Mouse (Mus musculus): ENCODE measurements at regions not wholly inside any gene's neighbourhood (a gene's known extent, or its start where the extent isn't known, plus 50 kb on each side); places are given as distances from the start of the nearest gene placed in this dataset.

- no peaks in the 10 kb centered on the region for H3K79me2 ChIP-seq (ENCODE audit: inconsistent target)
- H3K36me3 ChIP-seq (ENCODE audit: inconsistent target): no peaks in the 10 kb centered on the region
- no peak overlapping the region for H3K4me3 ChIP-seq (ENCODE audit: inconsistent target)
- WGBS (ENCODE audit: missing documents): 94% methylated on average over 3 of the region's 4 CpGs
- no peak overlapping the region for H3K27ac ChIP-seq
Measured at GRCm38 (mm10) chr14:58511571-58511985, 441.2 kb downstream of the Fgf9 start.

- 80% methylated on average over 4 of the region's 4 CpGs for WGBS (ENCODE audit: missing documents)
- no peaks in the 10 kb centered on the region for H3K36me3 ChIP-seq (ENCODE audit: inconsistent target)
- no peak overlapping the region for H3K27ac ChIP-seq
- H3K4me3 ChIP-seq (ENCODE audit: inconsistent target): no peak overlapping the region
- no peaks in the 10 kb centered on the region for H3K79me2 ChIP-seq (ENCODE audit: inconsistent target)
Measured at GRCm38 (mm10) chr14:58510790-58511189, 440.4 kb downstream of the Fgf9 start.

GRCm38 (mm10) chr14:58509106-58509505 is 438.8 kb downstream of the Fgf9 start:
- Histone ChIP-seq H3K79me2 (ENCODE audit: inconsistent target) (no peaks in the 10 kb centered on the region), H3K36me3 (ENCODE audit: inconsistent target) (no peaks in the 10 kb centered on the region), H3K27ac (no peak overlapping the region), H3K4me3 (ENCODE audit: inconsistent target) (no peak overlapping the region)
- WGBS (ENCODE audit: missing documents): 86% methylated on average over 4 of the region's 4 CpGs

GRCm38 (mm10) chr14:58506490-58506889 is 436.1 kb downstream of the Fgf9 start:
- no peak overlapping the region for H3K4me3 ChIP-seq (ENCODE audit: inconsistent target)
- H3K79me2 ChIP-seq (ENCODE audit: inconsistent target): no peaks in the 10 kb centered on the region
- WGBS (ENCODE audit: missing documents): 77% methylated on average over 3 of the region's 3 CpGs
- no peaks in the 10 kb centered on the region for H3K36me3 ChIP-seq (ENCODE audit: inconsistent target)
- H3K27ac ChIP-seq: no peak overlapping the region

- Histone ChIP-seq H3K36me3 (ENCODE audit: inconsistent target) (no peaks in the 10 kb centered on the region), H3K27ac (no peak overlapping the region), H3K79me2 (ENCODE audit: inconsistent target) (no peaks in the 10 kb centered on the region), H3K4me3 (ENCODE audit: inconsistent target) (no peak overlapping the region)
Measured at GRCm38 (mm10) chr14:58505841-58506240, 435.5 kb downstream of the Fgf9 start.

GRCm38 (mm10) chr14:58502890-58503289 is 432.5 kb downstream of the Fgf9 start:
- Histone ChIP-seq H3K4me3 (ENCODE audit: inconsistent target) (no peak overlapping the region), H3K36me3 (ENCODE audit: inconsistent target) (no peaks in the 10 kb centered on the region), H3K79me2 (ENCODE audit: inconsistent target) (no peaks in the 10 kb centered on the region), H3K27ac (no peak overlapping the region)
- 91% methylated on average over 8 of the region's 8 CpGs for WGBS (ENCODE audit: missing documents)

GRCm38 (mm10) chr14:58500014-58500413 is 429.7 kb downstream of the Fgf9 start:
- Histone ChIP-seq H3K79me2 (ENCODE audit: inconsistent target) (no peaks in the 10 kb centered on the region), H3K36me3 (ENCODE audit: inconsistent target) (no peaks in the 10 kb centered on the region), H3K27ac (no peak overlapping the region), H3K4me3 (ENCODE audit: inconsistent target) (no peak overlapping the region)
- WGBS (ENCODE audit: missing documents): 74% methylated on average over 2 of the region's 2 CpGs

- WGBS (ENCODE audit: missing documents): 98% methylated on average over 6 of the region's 6 CpGs
Measured at GRCm38 (mm10) chr14:58499501-58499900, 429.2 kb downstream of the Fgf9 start.

GRCm38 (mm10) chr14:58499071-58499470 is 428.7 kb downstream of the Fgf9 start:
- no peak overlapping the region for H3K4me3 ChIP-seq (ENCODE audit: inconsistent target)
- no peaks in the 10 kb centered on the region for H3K79me2 ChIP-seq (ENCODE audit: inconsistent target)
- H3K27ac ChIP-seq: no peak overlapping the region
- H3K36me3 ChIP-seq (ENCODE audit: inconsistent target): no peaks in the 10 kb centered on the region
- 92% methylated on average over 7 of the region's 7 CpGs for WGBS (ENCODE audit: missing documents)

More at GRCm38 (mm10) chr14:58499501-58499900, 429.2 kb downstream of the Fgf9 start:
- H3K27ac ChIP-seq: no peak overlapping the region
- no peaks in the 10 kb centered on the region for H3K79me2 ChIP-seq (ENCODE audit: inconsistent target)
- H3K4me3 ChIP-seq (ENCODE audit: inconsistent target): no peak overlapping the region
- no peaks in the 10 kb centered on the region for H3K36me3 ChIP-seq (ENCODE audit: inconsistent target)

- Histone ChIP-seq H3K27ac (no peak overlapping the region), H3K36me3 (ENCODE audit: inconsistent target) (no peaks in the 10 kb centered on the region), H3K79me2 (ENCODE audit: inconsistent target) (no peaks in the 10 kb centered on the region), H3K4me3 (ENCODE audit: inconsistent target) (no peak overlapping the region)
- WGBS (ENCODE audit: missing documents): 97% methylated on average over 3 of the region's 3 CpGs
Measured at GRCm38 (mm10) chr14:58496902-58497301, 426.6 kb downstream of the Fgf9 start.

- no peaks in the 10 kb centered on the region for H3K79me2 ChIP-seq (ENCODE audit: inconsistent target)
Measured at GRCm38 (mm10) chr14:58494400-58494987, 424.1 kb downstream of the Fgf9 start.

GRCm38 (mm10) chr14:58492118-58492517 is 421.8 kb downstream of the Fgf9 start:
- 11% methylated on average over 2 of the region's 2 CpGs for WGBS (ENCODE audit: missing documents)

More at GRCm38 (mm10) chr14:58494400-58494987, 424.1 kb downstream of the Fgf9 start:
- 83% methylated on average over 5 of the region's 5 CpGs for whole genome bisulfite sequencing (ENCODE audit: missing documents)
- Histone ChIP-seq H3K36me3 (ENCODE audit: inconsistent target) (no peaks in the 10 kb centered on the region), H3K4me3 (ENCODE audit: inconsistent target) (no peak overlapping the region), H3K27ac (no peak overlapping the region)

GRCm38 (mm10) chr14:58488803-58489202 is 418.5 kb downstream of the Fgf9 start:
- WGBS (ENCODE audit: missing documents): 87% methylated on average over 6 of the region's 6 CpGs
- Histone ChIP-seq H3K4me3 (ENCODE audit: inconsistent target) (no peak overlapping the region), H3K79me2 (ENCODE audit: inconsistent target) (no peaks in the 10 kb centered on the region), H3K27ac (no peak overlapping the region), H3K36me3 (ENCODE audit: inconsistent target) (no peaks in the 10 kb centered on the region)

More at GRCm38 (mm10) chr14:58492118-58492517, 421.8 kb downstream of the Fgf9 start:
- Histone ChIP-seq H3K27ac (no peak overlapping the region), H3K4me3 (ENCODE audit: inconsistent target) (no peak overlapping the region), H3K36me3 (ENCODE audit: inconsistent target) (no peaks in the 10 kb centered on the region), H3K79me2 (ENCODE audit: inconsistent target) (no peaks in the 10 kb centered on the region)

- Histone ChIP-seq H3K27ac (no peak overlapping the region), H3K79me2 (ENCODE audit: inconsistent target) (no peaks in the 10 kb centered on the region), H3K36me3 (ENCODE audit: inconsistent target) (no peaks in the 10 kb centered on the region), H3K4me3 (ENCODE audit: inconsistent target) (no peak overlapping the region)
- 81% methylated on average over 6 of the region's 6 CpGs for WGBS (ENCODE audit: missing documents)
Measured at GRCm38 (mm10) chr14:58487836-58488235, 417.5 kb downstream of the Fgf9 start.

- WGBS (ENCODE audit: missing documents): 94% methylated on average over 2 of the region's 2 CpGs
- no peaks in the 10 kb centered on the region for H3K36me3 ChIP-seq (ENCODE audit: inconsistent target)
- no peak overlapping the region for H3K4me3 ChIP-seq (ENCODE audit: inconsistent target)
- no peaks in the 10 kb centered on the region for H3K79me2 ChIP-seq (ENCODE audit: inconsistent target)
- H3K27ac ChIP-seq: no peak overlapping the region
Measured at GRCm38 (mm10) chr14:58480454-58480853, 410.1 kb downstream of the Fgf9 start.

GRCm38 (mm10) chr14:58470678-58471077 is 400.3 kb downstream of the Fgf9 start:
- WGBS (ENCODE audit: missing documents): 85% methylated on average over 3 of the region's 3 CpGs
- Histone ChIP-seq H3K79me2 (ENCODE audit: inconsistent target) (no peaks in the 10 kb centered on the region), H3K27ac (no peak overlapping the region), H3K36me3 (ENCODE audit: inconsistent target) (no peaks in the 10 kb centered on the region), H3K4me3 (ENCODE audit: inconsistent target) (no peak overlapping the region)

Data from macrophage (primary cell).